Mouse (Mus musculus) lung, postnatal 25 days (tissue): ENCODE data around the gene Csf3.
"Not testable (repeated sequence)": the region's sequence is repeated elsewhere in the genome, so short reads cannot be mapped to it uniquely, and the experiment has no call there.

Source experiments
- DNase-seq: peaks from one replicate; pipeline ENCODE4 v3.0.0; 2022; ENCODE audit warnings: low spot score

The Csf3 gene

DNA sequence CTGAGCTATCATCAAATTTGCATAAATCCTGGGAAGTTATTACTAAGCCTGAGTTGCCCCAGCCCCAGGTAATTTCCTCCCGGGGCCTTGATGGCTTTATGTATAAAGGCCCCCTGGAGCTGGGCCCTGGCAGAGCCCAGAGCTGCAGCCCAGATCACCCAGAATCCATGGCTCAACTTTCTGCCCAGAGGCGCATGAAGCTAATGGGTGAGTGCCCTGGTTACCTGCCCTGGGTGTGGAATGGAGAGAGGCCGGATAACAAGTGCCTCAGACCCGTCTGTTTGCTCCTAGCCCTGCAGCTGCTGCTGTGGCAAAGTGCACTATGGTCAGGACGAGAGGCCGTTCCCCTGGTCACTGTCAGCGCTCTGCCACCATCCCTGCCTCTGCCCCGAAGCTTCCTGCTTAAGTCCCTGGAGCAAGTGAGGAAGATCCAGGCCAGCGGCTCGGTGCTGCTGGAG is at the start of gene Csf3:
Gene Csf3, plus strand, starts transcription at position 51 of the 458 bp plus-strand sequence.
- no peak for DNase-seq

DNA sequence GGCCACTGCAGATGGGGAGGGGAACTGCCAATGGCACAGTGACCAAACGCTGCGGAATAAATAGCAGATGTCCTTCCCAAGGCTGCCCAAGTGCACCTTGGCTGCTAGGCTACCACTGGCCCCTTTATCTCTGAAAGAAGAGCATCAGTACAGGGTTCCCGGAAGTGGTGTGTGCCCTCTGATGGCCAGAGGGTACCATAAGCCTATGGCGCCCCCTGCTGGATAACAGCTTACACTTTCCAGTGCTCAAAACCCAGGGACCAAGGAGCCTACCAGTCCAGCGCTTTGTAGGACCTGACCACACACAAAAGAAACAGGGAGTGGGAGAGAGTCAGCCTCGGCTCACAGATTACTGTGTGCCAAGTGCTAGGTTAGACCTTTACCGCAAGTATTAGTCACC is 46.0 kb upstream of the Csf3 start:
- DNase-seq = peak; percentile 35

DNA sequence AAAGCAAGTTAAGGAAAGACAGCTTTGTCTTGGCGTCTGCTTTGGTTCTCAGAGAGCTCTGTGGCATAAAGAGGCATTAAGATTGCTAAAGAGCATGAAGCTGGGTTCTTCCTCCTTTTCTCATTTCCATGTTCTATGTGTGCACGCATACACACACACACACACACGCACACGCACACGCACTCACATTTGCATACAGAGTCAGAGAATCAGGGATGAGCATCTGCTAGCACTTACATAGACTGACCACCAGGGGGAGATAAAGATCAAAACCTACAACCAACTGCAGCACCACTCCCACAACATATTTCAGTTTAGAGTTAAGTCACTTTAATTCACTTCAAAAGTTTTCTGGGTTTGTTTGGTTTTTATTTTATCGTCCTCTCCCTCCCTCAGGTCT is 40.5 kb upstream of the Csf3 start:
- DNase-seq = peak; percentile 58

DNA sequence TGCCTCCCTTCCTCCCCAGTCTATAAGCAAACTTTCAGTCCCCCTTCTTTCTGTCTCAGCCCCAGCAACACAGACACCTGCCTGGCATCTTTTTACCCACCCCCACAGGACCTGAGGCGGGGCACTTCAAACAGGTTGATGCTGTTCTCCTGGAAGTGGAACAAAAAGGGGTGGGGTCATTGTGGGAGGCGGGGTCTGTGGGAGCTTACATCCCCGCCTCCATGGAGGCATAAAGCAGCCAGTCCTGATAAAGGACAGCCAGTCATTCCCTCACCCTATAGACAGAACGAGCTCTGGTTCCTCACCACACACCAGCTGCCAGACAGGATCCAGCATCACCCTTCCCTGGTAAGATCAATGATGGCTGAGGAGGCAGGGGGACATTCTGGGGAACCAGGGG is 37.0 kb upstream of the Csf3 start, which contains the start of gene Gsdma:
Gene Gsdma, plus strand, starts transcription at position 261 of the 400 bp plus-strand sequence.
- no peak for DNase-seq

DNA sequence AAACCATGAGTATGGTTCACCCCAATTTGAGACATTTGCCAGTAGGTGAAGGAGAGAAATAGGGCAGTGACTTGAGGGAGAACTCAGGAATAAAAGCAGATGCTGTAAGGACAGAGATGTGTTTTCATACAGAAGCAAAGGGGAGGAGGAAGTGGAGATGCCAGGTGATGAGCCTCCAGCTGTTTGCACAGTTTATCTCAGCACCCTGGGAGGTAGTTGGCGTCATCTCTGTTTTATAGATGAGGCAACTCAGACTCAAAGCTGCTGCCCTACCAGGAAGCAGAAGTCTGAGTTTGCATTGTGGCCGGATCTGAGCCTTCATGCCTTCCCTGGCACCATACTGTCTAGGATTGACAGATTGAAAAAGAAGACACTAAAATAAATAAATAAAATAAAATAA is 32.1 kb upstream of the Csf3 start:
- DNase-seq = no peak

DNA sequence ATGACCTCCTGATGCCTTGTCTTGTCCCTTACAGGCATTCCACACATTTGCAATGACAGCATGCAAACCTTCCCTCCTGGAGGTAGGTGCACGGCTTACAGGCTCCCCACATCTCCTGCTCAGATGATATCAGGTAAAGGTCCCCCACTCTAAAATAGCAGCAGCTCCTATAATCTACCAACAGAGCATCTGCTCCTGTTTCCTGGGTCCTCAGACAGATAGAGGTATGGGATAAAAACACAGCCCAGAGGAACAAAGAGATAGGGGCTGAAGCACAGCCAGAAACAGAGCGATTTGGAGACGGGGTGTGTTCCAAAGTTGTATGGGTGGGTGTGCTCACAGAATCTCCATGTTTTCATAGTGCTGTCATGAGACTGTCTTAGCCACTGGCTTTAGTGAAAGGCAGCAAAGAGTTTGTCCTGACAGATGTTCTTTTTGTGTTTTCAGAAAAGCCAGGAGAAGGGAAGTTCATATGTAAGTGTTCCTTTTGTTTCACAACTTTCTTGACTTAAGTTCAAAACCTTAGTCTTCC is 29.7 kb upstream of the Csf3 start:
- no peak for DNase-seq

DNA sequence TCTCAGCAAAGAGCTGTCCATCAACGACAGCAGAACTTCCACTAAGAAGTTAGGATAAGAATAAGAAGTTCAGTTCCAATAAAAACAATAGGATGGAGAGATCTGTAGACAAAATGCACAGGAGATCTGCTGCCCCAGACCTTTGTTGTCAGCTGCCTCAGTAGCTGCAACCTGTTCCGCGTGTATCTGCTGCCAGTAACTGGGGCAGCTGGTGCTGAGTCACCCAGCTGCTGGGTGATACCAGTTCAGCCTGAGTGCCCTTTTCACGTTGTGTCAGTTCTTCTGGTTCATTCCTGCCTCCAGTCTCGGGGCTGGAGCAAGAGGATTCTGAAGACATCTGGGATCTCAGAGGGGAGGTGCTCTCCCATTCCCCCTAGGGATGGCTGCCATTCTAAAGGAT is 29.2 kb upstream of the Csf3 start:
- DNase-seq = no peak

DNA sequence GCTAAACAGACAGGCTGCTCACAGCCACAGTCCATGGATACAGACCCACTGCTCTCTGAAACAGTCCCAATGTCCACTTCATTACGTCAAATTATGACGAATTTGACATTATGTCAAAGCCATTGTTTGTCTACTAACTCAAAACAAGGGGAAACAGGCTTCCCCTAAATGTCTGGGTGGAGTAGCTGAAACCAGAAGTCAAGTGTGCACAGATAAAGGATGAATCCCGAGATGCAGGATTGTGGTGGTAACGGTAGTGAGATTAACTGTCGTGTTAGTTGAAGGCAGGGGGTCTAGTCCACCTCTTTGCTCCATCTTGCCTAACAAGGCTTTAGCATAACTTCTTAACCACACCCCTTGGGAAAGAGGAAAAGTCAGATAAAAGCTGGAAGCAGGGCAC is 28.6 kb upstream of the Csf3 start:
- no peak for DNase-seq

DNA sequence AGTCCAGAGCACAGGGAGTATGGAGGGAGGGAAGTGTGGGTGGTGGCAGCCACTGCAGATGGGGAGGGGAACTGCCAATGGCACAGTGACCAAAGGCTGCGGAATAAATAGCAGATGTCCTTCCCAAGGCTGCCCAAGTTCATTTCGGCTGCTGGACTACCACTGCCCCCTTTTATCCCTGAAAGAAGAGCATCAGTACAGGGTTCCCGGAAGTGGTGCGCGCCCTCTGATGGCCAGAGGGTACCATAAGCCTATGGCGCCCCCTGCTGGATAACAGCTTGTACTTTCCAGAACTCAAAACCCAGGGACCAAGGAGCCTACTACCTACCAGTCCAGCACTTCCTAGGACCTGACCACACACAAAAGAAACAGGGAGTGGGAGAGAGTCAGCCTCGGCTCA is 27.9 kb upstream of the Csf3 start:
- peak; percentile 35 for DNase-seq

DNA sequence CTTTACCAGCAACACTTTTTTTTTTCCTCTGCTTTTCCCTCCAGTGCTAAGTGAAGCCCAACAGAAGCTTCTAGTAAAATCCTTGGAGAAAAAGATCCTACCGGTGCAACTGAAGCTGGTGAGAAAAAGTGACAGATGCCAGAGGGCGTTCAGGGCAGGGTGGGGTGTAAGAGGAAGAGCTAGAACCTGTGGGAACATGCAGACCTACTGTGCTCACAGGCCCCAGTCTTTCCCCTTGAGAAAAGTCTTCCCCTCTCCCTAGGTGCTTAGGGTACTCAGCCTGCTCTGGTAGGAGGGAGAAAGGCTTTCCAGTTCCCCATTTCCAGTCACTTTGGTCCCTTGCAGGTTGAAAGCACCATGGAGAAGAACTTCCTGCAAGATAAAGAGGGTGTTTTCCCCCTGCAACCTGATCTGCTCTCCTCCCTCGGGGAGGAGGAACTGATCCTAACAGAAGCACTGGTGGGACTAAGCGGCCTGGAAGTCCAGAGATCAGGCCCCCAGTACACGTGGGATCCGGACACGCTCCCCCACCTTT is 25.2 kb upstream of the Csf3 start:
- DNase-seq = no peak

DNA sequence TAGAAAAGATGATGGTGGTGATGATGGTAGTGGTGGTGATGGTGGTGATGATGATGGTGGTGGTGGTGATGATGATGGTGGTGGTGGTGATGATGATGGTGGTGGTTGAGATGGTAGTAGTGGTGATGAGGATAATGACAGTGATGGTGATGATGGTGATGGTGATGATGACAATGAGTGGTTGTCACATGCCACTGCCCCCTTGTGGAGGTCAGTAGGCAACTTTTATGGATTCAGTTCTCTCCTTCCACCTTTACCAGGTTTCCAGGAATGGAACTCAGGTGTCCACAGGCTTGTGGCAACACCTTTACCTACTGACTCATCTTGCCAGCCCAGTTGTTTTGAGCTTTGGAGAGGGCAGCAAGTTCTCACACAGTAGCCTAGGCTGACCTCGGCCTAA is 21.0 kb upstream of the Csf3 start:
- no peak for DNase-seq

DNA sequence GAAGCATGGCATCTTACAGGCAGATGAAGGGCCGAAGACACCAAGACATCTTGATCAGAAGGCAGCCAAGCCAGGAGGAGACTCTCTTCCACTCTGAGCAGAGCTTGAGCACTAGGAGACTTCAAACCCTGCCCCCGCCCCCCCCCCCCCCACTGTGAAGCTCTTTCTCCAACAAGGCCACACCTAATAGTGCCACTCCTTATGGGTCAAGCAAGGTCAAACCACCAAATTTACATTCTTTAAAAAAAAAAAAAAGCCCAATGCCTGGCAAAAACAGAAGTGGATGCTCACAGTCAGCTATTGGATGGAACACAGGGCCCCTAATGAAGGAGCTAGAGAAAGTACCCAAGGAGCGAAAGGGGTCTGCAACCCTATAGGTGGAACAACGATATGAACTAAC is 20.5 kb upstream of the Csf3 start:
- not testable (repeated sequence) for DNase-seq

DNA sequence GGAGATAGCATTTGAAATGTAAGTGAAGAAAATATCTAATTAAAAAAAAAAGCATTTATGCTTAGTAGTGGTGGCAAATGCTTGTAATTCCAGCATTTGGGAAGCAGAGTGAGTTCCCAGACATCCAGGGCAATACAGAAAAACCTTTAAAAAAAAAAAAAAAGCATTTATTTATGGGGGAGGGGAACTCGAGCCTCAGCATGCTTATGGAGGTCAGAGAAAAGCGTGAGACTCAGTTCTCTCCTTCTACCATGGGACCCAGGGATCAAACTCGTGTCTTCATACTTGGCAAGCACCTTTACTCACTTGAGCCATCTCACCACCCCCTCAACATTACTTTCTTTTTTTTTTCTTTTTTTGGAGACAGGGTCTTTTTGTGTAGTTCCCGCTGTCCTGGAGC is 19.9 kb upstream of the Csf3 start:
- no peak for DNase-seq

DNA sequence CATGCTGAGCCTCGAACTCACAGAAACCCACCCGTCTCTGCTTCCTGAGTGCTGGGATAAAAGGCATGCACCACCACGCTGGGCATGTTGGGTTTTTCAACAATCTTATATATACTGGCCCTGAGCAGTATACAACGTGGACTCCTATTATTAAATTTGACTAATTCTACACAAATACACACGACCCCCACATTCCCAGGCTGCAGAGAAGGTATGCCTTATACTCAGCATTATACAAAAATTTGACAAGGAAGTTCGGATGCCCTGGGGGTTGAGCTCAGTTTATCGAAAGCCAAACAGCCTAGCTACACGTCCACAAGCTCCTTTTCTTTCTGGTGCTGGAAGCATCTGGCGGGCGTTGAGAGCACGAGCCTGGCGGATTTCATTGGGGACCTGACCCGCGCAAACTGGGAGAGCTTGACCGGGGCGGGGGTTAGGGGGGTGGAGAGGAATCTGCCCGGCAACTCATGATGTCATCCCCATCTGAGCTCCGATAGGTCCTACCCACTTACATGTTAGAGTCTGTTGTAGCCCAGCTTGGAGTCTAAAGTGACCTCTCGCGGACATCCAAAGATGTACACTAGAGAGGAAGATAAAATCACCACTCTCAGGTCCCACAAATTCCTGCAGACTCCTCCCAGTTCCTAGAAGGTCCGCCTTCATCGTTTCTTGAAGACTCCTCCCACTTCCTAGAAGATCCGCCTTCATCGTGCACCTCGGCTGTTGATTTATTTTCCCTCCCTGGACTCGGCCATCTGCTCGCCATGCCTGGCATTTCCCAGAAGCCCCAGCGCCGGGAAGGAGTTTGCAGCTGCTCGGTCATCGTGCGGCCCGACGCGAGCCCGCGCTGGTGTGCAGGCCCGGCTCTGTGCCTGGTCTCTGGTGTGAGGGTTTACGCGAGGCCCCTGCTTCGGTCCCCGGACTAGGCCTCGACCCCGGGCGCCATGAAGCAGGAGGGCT is 19.0 kb upstream of the Csf3 start, which contains the start of gene Psmd3:
Gene Psmd3, plus strand, starts transcription at position 769 of the 960 bp plus-strand sequence.
- peak; percentile 97 for DNase-seq

DNA sequence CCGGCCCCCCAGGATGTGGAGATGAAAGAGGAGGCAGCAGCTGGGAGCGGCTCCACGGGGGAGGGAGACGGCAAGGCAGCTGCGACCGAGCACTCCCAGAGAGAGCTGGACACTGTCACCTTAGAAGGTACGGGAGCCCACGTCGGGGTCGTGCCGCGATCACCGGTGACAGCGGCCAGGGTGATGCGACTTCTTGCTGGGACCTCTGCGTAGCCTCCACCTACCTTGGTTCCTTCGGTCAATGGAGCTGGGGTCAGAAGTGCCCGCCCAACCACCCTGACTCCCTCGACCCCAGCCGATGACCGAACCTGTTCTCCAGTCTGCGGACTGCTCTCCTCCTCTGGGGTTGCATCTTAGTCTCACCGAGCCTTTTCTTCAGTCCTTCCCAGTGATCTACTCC is 18.3 kb upstream of the Csf3 start:
- no peak for DNase-seq

DNA sequence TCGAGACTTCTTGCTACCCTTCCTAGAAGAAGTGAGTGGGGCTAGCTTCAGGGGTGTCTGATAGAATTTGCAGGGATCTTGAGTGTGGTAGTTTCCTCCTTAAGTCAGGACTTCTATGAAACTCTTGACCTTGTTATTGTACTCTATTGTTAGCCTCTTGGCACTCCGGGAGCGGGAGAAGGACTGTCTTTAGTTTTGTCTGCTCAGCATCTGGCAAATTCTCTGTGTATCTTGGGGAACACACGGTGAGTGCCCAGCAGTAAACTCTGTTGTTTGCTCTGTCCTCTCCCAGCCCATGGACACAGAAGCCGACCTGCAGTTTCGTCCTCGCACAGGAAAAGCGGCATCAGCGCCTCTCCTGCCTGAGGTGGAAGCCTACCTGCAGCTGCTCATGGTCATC is 15.4 kb upstream of the Csf3 start:
- no peak for DNase-seq

DNA sequence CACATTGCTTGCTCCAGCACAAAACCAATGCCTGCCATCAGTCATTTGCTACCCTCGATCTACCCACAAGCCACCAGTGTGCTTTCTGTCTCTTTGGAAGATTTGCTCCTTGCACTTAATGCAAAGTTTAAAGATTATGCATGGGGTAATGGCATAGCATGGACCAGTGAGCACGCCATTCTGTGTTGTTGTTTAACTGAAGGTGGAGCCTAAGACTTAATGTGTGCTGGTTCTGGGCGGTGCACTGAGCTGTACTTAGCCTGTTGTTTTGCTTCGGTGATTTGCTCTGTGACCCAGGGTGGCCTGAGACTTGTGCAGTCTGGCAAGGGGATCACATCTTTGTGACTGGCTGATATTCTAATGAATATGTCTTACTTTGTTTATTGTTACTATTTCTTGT is 14.1 kb upstream of the Csf3 start:
- DNase-seq = no peak

DNA sequence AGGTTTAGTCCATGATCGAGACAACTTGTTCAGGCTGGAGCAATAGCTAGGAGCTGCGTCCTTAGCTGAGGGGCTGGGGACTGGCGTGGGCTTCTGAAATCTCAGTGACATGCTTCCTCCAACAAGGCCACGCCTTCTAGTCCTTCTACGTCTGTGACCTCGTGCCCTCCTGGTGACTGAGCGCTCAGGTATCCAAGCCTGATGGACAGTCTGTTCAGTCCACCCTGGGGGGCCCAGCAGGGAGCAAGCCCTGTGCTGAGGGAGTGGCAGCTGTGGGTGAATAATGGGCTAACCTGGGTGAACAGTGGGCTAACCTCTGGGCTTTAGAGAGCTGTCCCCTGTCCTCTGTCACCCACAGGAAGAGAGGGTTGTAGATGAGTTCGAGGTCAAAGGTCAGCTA is 13.1 kb upstream of the Csf3 start:
- no peak for DNase-seq

DNA sequence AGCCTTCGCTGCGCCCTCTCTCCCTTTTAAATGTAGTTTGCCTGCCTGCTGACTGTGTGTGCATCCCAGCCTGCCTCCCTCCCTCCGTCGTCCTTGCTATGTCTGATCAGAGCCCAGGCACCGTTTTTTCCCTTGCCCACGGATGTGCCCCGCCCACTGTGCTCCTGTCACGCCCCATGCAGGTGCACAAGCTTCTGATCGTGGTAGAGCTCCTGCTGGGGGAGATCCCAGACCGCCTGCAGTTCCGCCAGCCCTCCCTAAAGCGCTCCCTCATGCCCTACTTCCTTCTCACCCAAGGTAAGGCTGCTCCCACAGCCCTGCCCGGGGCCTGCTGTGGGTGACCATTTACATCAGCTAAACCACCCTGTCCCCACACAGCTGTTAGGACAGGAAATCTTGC is 7.9 kb upstream of the Csf3 start:
- DNase-seq = no peak

DNA sequence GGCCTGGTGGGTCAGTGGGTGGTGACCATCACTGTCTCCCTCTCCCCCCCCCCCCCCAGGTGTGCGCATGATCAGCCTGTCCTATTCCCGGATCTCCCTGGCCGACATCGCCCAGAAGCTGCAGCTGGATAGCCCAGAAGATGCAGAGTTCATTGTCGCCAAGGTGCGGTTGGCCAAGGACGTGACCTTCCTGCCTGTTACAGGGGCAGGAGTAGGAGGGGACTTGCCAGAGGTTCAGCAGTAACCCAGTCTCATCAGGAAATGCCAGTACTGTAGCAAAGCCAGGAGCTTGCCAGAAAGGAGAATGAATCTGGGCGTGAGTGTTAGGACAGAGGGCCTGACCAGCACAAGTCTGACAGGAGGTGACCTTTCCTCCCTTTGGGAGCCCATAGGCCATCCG is 7.3 kb upstream of the Csf3 start:
- DNase-seq = no peak

DNA sequence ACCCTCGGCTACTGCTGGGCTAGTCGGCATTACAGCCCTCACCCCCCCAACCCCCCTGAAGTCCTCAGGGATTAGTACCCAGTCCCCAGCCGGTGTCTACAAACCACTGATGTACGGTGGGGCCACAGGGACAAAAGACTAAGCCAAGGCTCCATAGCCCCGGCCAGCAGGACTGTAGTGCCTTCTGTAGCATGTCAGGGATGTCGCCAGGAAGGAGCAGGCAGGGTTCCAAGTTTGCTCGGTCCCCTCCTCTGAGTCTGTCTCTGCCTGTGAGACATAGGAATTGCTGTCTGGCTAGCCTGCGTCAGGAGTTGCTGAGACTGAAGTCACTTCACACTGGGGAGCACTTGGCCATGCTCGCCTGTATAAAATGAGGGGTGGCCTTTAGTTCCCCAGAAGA is 6.8 kb upstream of the Csf3 start:
- no peak for DNase-seq

DNA sequence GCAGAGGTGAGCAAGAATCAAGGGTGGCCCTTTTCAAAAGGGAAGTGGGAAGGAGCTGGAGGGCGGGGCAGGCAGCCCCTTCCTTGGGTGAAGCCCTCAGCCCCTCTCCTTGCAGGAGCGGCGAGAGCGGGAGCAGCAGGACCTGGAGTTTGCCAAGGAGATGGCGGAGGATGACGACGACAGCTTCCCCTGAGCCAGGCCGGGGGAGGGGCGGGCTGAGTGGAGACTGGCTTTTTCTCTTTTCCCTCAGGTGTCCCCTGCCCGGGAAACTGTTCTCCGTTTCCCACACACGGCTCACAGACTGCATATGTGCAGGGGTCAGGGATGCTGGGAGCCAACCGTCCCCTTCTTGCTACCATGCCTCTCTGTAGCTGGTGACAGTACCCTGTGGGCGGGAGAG is 5.7 kb upstream of the Csf3 start:
- DNase-seq = no peak
